Mouse (Mus musculus): ENCODE results near the gene Arsk.

DNA sequence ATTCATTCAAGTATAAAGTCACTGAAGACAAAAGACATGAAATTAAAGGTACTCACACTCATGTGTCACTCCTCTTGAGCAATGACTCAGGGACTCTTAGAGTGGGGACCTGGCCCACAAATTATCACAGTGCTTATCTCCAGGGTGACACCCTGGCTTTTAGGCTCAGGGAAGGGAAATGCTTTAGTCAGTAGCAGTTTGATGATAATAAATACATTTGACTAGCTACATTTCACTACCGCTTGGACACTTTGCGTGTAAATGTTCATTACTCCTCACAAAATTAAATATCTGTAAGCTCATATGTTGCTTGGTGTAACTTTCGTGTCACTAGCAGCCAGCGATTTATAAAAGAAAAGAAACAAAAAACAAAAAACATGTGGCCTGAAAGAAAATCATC, 81.0 kb downstream of the Arsk start:
- no peak for TF ChIP-seq CTCF (conservative IDR thresholded peaks at IDR 0.05; ENCODE audit: low read length)
- TF ChIP-seq POU5F1 (IDR thresholded peaks at IDR 0.05; ENCODE audit: borderline replicate concordance, low read length), result no peak
- no peak for TF ChIP-seq NANOG (IDR thresholded peaks at IDR 0.05; ENCODE audit: borderline replicate concordance, low read length)
